Mouse (Mus musculus) kidney, adult 9 months (tissue): ENCODE data around the gene Timm8b.
A peak's percentile ranks its signal among the peaks of the same experiment; 100 is the strongest.
"Not testable (repeated sequence)": the region's sequence is repeated elsewhere in the genome, so short reads cannot be mapped to it uniquely, and the experiment has no call there.

Experiments used
- DNase-seq: peaks from one replicate; pipeline ENCODE4 v3.0.0; 2022

Gene Timm8b

DNA sequence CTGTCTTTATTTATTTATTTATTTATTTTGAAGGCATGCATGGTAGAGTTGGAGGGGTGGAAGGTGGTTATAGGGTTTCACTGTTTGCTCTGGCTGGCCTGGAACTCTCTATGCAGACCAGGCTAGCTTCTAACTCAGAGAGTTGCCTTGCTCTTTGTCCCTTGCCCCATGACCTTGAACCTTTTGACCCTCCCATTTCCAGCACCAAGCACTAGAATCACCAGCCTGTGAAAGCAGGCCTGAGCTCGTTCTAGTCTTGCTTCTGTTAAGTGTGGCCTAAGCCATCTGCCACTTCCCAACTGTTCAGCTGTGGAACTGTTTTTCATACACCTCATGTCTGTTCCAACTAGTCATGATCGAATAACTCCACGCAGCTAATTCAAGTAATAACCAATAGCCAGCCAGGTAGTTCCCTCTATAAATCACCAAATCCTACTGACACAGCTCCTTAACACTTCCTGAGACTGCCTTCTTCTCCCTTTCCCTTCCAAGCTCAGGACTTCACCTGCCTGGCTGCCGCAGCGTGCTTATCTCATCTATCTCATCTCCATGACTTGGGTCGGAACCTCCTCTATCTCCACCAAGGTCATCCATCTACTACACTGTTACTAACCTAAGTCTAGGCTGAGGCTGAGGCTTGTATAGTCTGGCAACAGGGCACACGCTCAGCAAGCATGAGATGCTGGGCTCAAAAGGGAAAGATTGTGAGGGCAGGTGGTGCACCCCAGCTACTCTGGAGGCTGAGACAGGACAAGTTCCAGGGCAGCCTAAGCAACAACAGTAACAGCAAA is 1.5 kb upstream of the Timm8b start:
- peak; percentile 36 for DNase-seq

DNA sequence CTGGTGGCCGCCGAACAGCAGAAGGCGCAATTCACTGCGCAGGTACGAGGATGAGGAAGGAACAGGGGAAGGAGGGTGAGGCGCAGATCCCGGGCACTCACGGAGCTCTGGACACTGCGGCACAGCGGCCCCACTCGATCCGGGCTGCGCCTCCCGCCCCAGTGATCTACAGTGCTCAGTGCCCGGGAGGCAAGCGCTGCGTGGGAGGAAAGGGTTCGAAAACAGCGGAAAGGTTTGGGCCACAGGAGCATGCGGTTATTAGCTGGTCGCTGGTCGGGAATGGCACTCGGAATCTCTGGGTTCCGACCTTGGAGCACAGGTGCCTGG is 251 bp downstream of the Timm8b start:
- no peak for DNase-seq

DNA sequence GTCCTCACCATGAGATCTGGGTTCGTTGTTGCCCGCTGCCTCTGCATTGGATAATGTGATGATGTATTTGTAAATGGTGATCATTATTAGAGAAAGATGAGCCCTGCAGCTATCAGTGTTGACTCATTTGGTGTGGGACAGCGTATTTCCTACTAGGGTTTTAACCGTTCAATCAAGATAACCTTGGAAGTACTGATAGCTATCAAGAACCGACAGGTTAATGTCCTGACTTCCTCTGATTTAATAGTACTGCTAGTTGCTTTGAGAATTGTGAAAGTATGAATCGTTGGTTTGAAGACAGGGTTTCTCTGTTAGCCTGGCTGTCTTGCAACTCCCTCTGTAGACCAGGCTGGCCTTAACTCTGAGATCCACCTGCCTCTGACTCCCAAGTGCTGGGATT is 628 bp downstream of the Timm8b start:
- no peak for DNase-seq

DNA sequence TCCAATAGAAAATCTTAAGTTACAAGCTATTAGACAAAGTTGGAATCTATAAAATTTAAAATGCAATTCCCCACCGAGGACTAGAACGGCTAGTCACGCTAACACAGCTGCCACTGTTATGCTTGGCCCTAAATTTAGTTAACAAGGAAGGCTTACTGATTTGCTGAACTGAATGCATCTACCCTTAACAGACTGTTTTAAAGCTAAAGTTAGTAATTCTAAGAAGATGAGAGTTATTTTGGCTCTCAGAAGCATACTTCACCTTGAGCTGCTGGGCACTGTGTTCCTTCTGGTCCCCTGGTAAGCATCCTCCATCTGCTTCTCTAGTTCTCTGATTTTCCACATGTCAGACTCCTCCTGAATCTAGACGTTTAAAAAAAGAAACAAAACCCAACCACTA is 8.4 kb downstream of the Timm8b start:
- DNase-seq, result no peak

- no peak for DNase-seq
These were observed 12.5 kb downstream of the Timm8b start for GRCm38 (mm10) chr9:50616161-50616560.

GRCm38 (mm10) chr9:50616766-50617603 is 13.3 kb downstream of the Timm8b start, which contains the start of the genes Pih1d2 and Nkapd1:
TSS of gene Pih1d2 (plus strand) at chr9:50617321.
TSS of gene Nkapd1 (minus strand) at chr9:50617464.
- DNase-seq, result peak; percentile 94

DNA sequence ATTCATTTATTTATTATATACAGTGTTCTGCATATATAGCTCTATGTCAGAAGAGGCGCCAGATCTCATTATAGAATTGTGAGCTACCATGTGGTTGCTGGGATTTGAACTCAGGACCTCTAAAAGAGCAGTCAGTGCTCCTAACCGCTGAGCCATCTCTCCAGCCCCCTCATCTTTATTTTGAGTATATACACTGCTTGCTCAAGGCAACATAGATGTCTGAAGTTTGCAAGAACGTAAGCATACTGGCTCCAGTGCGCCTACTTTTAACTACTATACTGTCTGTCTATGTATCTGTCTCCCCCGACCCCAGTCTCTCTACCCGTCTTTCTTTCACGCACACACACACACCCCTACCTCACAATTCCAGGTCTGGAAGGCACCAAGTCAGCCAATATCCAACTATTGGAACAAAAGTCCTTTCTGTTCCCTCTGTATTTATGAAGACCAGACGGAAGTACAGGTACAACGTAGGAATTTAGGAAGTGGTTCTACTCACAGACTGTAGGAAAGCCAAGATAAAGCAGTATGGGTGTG is 14.2 kb downstream of the Timm8b start:
- DNase-seq, result no peak

GRCm38 (mm10) chr9:50630903-50631302 is 27.2 kb downstream of the Timm8b start:
- not testable (repeated sequence) for DNase-seq

DNA sequence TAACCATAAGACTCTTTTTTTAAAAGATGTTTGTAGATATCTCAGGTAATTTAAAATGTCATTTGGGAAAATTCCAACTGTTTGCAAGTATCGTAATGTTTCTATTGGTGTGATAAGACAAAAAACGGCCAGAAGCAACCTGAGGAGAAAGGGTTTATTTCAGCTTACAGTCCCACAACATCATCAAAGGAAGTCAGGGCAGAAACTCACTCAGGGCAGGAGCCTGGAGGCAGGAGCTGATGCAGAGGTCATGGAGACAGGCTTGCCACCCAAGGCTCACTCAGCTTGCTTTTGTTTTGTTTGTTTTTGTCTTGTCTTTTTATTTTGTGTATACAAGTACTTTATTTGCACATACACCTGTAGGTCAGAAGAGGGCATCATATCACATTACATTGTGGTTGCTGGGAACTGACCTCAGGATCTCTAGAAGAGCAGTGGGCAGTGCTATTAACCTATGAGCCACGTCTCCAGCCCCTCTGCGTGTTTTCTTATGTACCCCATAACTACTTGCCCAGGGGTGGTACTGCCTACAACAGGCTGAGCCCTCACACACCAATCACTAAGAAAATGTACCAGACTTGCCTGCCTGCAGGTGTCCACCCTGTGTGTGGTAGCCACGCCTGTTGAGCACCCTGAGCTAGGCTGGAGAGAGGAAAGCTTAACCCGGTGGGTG is 28.4 kb downstream of the Timm8b start:
- no peak for DNase-seq

GRCm38 (mm10) chr9:50633059-50633458 is 29.3 kb downstream of the Timm8b start:
- no peak for DNase-seq

- no peak for DNase-seq
These were observed 30.6 kb downstream of the Timm8b start for GRCm38 (mm10) chr9:50634270-50634669.

GRCm38 (mm10) chr9:50646826-50647370 is 43.2 kb downstream of the Timm8b start:
- no peak for DNase-seq

DNA sequence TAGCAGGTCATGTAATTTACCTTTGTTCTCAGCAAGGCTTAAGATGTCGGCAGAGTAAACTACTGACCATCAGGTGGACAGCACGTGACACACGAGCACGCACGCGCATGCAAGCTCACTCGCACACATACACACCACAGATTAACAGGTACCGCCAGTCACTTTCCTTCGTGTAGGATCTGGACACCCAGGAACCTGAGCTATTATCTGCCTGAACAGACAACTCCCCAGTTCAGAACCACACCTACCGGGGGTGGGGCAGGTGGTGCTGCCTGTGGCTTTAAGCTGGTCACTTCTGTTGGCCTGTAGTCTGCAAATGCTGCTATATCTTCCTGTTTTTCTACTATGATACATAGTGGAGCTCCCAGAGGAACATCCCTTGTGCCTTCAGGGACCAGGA is 46.8 kb downstream of the Timm8b start:
- no peak for DNase-seq
